Mouse (Mus musculus): ENCODE results near the gene Bcl2l12.

GRCm38 (mm10) chr7:45020225-45020624 lies 21.7 kb upstream of the Bcl2l12 start:
- TF ChIP-seq TAL1 (IDR thresholded peaks at IDR 0.05; ENCODE audit: low read length) (no peak), GATA1 (IDR thresholded peaks at IDR 0.05; ENCODE audit: low read length) (no peak)
